Mouse (Mus musculus) ES-E14 (cell line): Measurements from ENCODE around the gene Nudt15.

Experiments
- HCFC1 ChIP-seq: IDR thresholded peaks from 2 replicates; pipeline ENCODE4 v1.6.1; 2012; ENCODE audit warnings: low read length, inconsistent platforms, borderline replicate concordance; ENCODE audit not compliant: insufficient read depth
- MAFK ChIP-seq: IDR thresholded peaks from 2 replicates; pipeline ENCODE4 v1.6.1; 2014; ENCODE audit warnings: mild to moderate bottlenecking, low read depth, low read length, inconsistent platforms; ENCODE audit not compliant: insufficient read depth
- ZC3H11A ChIP-seq: IDR thresholded peaks from 2 replicates; pipeline ENCODE4 v1.6.1; 2012; ENCODE audit warnings: low read depth, mild to moderate bottlenecking, inconsistent platforms, low read length, borderline replicate concordance

GRCm38 (mm10) chr14:73550732-73551131 is 2.7 kb upstream of the Nudt15 start:
- TF ChIP-seq ZC3H11A (no peak), HCFC1 (no peak), MAFK (no peak)
